Mouse (Mus musculus): ENCODE results near the gene Ubn2. TPM values are rescaled to one million over a fixed set of nuclear protein-coding genes. Genes with fewer than 3 reads are reported as not detected.
"Not testable (repeated sequence)": the region's sequence is repeated elsewhere in the genome, so short reads cannot be mapped to it uniquely, and the experiment has no call there.

Ubn2 gene
- total RNA-seq (2017) = 19.7 and 28.8 TPM in 2 replicates

- ATAC-seq (replicated peaks; ENCODE audit: low read depth, poor library complexity, severe bottlenecking) = peak; percentile 93
Observed at GRCm38 (mm10) chr6:38433261-38434033, at the start of gene Ubn2. Ubn2 (plus strand) TSS chr6:38433950.

GRCm38 (mm10) chr6:38389671-38390070 is 44.1 kb upstream of the Ubn2 start:
- peak; percentile 68; the same call in 1 of the 2 replicates for ATAC-seq (replicated peaks; ENCODE audit: low read depth, poor library complexity, severe bottlenecking)

GRCm38 (mm10) chr6:38432457-38432856 is 1.3 kb upstream of the Ubn2 start:
- ATAC-seq (replicated peaks; ENCODE audit: low read depth, poor library complexity, severe bottlenecking) = not testable (repeated sequence)

- ATAC-seq (replicated peaks; ENCODE audit: low read depth, poor library complexity, severe bottlenecking) = peak; percentile 34
Observed at GRCm38 (mm10) chr6:38434055-38435023, 589 bp downstream of the Ubn2 start.

GRCm38 (mm10) chr6:38443842-38444241 is 10.1 kb downstream of the Ubn2 start:
- ATAC-seq (replicated peaks; ENCODE audit: low read depth, poor library complexity, severe bottlenecking) = no peak

- no peak for ATAC-seq (replicated peaks; ENCODE audit: low read depth, poor library complexity, severe bottlenecking)
Observed at GRCm38 (mm10) chr6:38448295-38448694, 14.5 kb downstream of the Ubn2 start.

GRCm38 (mm10) chr6:38453049-38453448 is 19.3 kb downstream of the Ubn2 start:
- no peak for ATAC-seq (replicated peaks; ENCODE audit: low read depth, poor library complexity, severe bottlenecking)

GRCm38 (mm10) chr6:38456425-38456824 is 22.7 kb downstream of the Ubn2 start:
- not testable (repeated sequence) for ATAC-seq (replicated peaks; ENCODE audit: low read depth, poor library complexity, severe bottlenecking)

GRCm38 (mm10) chr6:38458075-38458474 is 24.3 kb downstream of the Ubn2 start:
- ATAC-seq (replicated peaks; ENCODE audit: low read depth, poor library complexity, severe bottlenecking) = no peak

GRCm38 (mm10) chr6:38469591-38469990 is 35.8 kb downstream of the Ubn2 start:
- ATAC-seq (replicated peaks; ENCODE audit: low read depth, poor library complexity, severe bottlenecking) = no peak

GRCm38 (mm10) chr6:38481694-38482371 is 48.1 kb downstream of the Ubn2 start:
- no peak for ATAC-seq (replicated peaks; ENCODE audit: low read depth, poor library complexity, severe bottlenecking)

GRCm38 (mm10) chr6:38492550-38492949 is 58.8 kb downstream of the Ubn2 start:
- peak; percentile 81 for ATAC-seq (replicated peaks; ENCODE audit: low read depth, poor library complexity, severe bottlenecking)

- no peak for ATAC-seq (replicated peaks; ENCODE audit: low read depth, poor library complexity, severe bottlenecking)
Observed at GRCm38 (mm10) chr6:38495641-38496040, 61.9 kb downstream of the Ubn2 start.

GRCm38 (mm10) chr6:38512096-38512495 is 78.3 kb downstream of the Ubn2 start:
- ATAC-seq (replicated peaks; ENCODE audit: low read depth, poor library complexity, severe bottlenecking) = no peak

GRCm38 (mm10) chr6:38512830-38513229 is 79.1 kb downstream of the Ubn2 start:
- peak; percentile 54 for ATAC-seq (replicated peaks; ENCODE audit: low read depth, poor library complexity, severe bottlenecking)

- ATAC-seq (replicated peaks; ENCODE audit: low read depth, poor library complexity, severe bottlenecking) = no peak
Observed at GRCm38 (mm10) chr6:38515201-38515600, 81.5 kb downstream of the Ubn2 start.

GRCm38 (mm10) chr6:38523851-38524250 is 90.1 kb downstream of the Ubn2 start:
- ATAC-seq (replicated peaks; ENCODE audit: low read depth, poor library complexity, severe bottlenecking) = 0 out of 2 replicates have a peak, but pooled peaks have one; percentile 22

GRCm38 (mm10) chr6:38531211-38531820 is 97.6 kb downstream of the Ubn2 start:
- no peak for ATAC-seq (replicated peaks; ENCODE audit: low read depth, poor library complexity, severe bottlenecking)

- peak; percentile 2; the same call in 1 of the 2 replicates for ATAC-seq (replicated peaks; ENCODE audit: low read depth, poor library complexity, severe bottlenecking)
Observed at GRCm38 (mm10) chr6:38532500-38533420, 99.0 kb downstream of the Ubn2 start.
